ENCODE assay signal across 26 mouse cellular contexts in the genomic region with DNA sequence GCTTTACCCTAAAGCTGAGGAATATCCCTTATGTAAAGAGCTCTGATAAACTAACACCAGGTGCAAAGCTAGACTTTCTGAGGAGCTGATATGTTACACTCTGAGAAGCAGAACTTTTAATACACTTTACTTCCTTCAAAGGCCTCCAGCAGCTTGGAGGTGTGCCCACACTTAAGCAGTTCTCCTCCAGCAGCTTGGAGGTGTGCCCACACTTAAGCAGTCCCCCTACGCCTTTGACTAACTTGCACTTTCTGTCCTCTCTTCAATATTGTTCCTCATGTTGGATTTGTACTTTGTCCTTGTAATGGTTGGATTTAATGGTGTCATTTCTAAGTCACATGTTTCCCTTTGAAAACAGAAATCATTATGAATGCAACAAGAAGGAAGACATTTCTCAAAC. TPM values are rescaled to one million over a fixed set of nuclear protein-coding genes. Genes with fewer than 3 reads are reported as not detected.
A peak's percentile ranks its signal among the peaks of the same experiment; 100 is the strongest.
DNase-seq lines count a peak whose midpoint lies in the region; ATAC-seq and TF ChIP-seq lines count a peak whose summit lies in the region.
"Had no signal": no experiment of that assay in that cellular context is flagged by ENCODE, and none has a peak within 500 bp of the region (broad histone marks: within the 10 kb centered on the region; RNA-seq: fewer than 3 reads in every experiment).

No protein-coding gene starts in this region.

- no peak overlapping the region for H3K4me2 ChIP-seq in forebrain, embryonic 15.5 days (replicated peaks)
- H3K4me2 ChIP-seq: midbrain, embryonic 13.5 days; neural tube, embryonic 12.5 days had no signal

- no peaks in the 10 kb centered on the region for H3K36me3 ChIP-seq in kidney, adult 2 months (ENCODE audit: control insufficient read depth, insufficient read depth, low read length)
- peaks cover 0 to 24% of the 10 kb centered on the region in 2 experiments; a peak in 2 of 4 replicates for H3K36me3 ChIP-seq in MEL (ENCODE audit: control insufficient read depth in 1 of 2, insufficient read depth in 2 of 2, low read length in 2 of 2)
- no peaks in the 10 kb centered on the region for H3K36me3 ChIP-seq in forebrain, embryonic 15.5 days
- H3K36me3 ChIP-seq: midbrain, embryonic 13.5 days; neural tube, embryonic 12.5 days had no signal

- DNase-seq in kidney, adult 2 months = peak; percentile 70
- no peak for DNase-seq in kidney, postnatal 14 days
- peak; percentile 96 for DNase-seq in MEL (ENCODE audit: low read depth, low spot score)
- DNase-seq in kidney, postnatal 36 days = peak; percentile 43 to 70
- no peak for DNase-seq in layer of hippocampus, adult 18-20 months (ENCODE audit: low spot score in 2 of 2)
- DNase-seq: adrenal gland, postnatal 10 days; B cell, adult 2 months; cerebellum, postnatal 14 days; gastrocnemius, postnatal 36 days; lung, adult 18-20 months; thymus, adult 18-20 months; thymus, postnatal 4 days had no signal

- H3K27ac ChIP-seq in kidney, adult 2 months (ENCODE audit: insufficient read depth, low read depth, low read length) = no peak overlapping the region
- H3K27ac ChIP-seq in MEL (ENCODE audit: control insufficient read depth, low read depth, low read length) = peak overlapping the region; percentile 89
- no peak overlapping the region for H3K27ac ChIP-seq in forebrain, embryonic 15.5 days (replicated peaks)
- H3K27ac ChIP-seq: layer of hippocampus, adult 2 months; macrophage; midbrain, embryonic 13.5 days; neural tube, embryonic 12.5 days had no signal

- no peaks in the 10 kb centered on the region for H3K9me3 ChIP-seq in MEL (replicated peaks; ENCODE audit: insufficient read depth, low read length)
- H3K9me3 ChIP-seq in forebrain, embryonic 15.5 days = no peaks in the 10 kb centered on the region
- H3K9me3 ChIP-seq: midbrain, embryonic 13.5 days; neural tube, embryonic 12.5 days had no signal

- WGBS in kidney, adult 2 months = 19% methylated on average over 1 of the region's 1 CpGs
- WGBS in forebrain, embryonic 15.5 days = 61% methylated on average over 1 of the region's 1 CpGs

- TF ChIP-seq RAD21 in MEL (IDR thresholded peaks at IDR 0.05; ENCODE audit: low read depth, low read length) = no peak

- TF ChIP-seq POLR2A in kidney, adult 2 months (IDR thresholded peaks at IDR 0.05; ENCODE audit: low read depth, low read length) = no peak
- TF ChIP-seq POLR2A in MEL (IDR thresholded peaks at IDR 0.05; ENCODE audit: control insufficient read depth in 1 of 2, insufficient read depth in 1 of 2, low read depth in 1 of 2, low read length in 2 of 2, poor library complexity in 1 of 2) = peak in 1 of 2 experiments; percentile 58; a peak in 2 of 4 replicates

- no peaks in the 10 kb centered on the region for H3K27me3 ChIP-seq in kidney, adult 2 months (replicated peaks; ENCODE audit: control insufficient read depth, insufficient read depth, low read length)
- H3K27me3 ChIP-seq in MEL (ENCODE audit: control insufficient read depth in 1 of 2, insufficient read depth in 2 of 2, low read length in 2 of 2) = no peaks in the 10 kb centered on the region; a peak in 1 of 4 replicates
- no peaks in the 10 kb centered on the region for H3K27me3 ChIP-seq in forebrain, embryonic 15.5 days
- H3K27me3 ChIP-seq: midbrain, embryonic 13.5 days; neural tube, embryonic 12.5 days had no signal

- peak; percentile 45 for ATAC-seq in common myeloid progenitor, adult 5-6 weeks (replicated peaks; ENCODE audit: low read depth, poor library complexity, severe bottlenecking)
- no peak for ATAC-seq in erythroid progenitor cell, adult 5-6 weeks (replicated peaks; ENCODE audit: low FRiP score, poor library complexity, severe bottlenecking)
- ATAC-seq in forebrain, embryonic 15.5 days (replicated peaks) = no peak
- ATAC-seq: activated CD4-positive, CD25-positive, alpha-beta regulatory T cell, adult 4 months; forebrain, embryonic 14.5 days; midbrain, embryonic 13.5 days had no signal

- TF ChIP-seq EP300 in MEL (IDR thresholded peaks at IDR 0.05; ENCODE audit: low read depth in 1 of 2, low read length in 2 of 2) = 0 out of 4 replicates have a peak, but pooled peaks of 1 of the 2 experiments have one; percentile 3

- no peak for TF ChIP-seq CTCF in kidney, adult 2 months (conservative IDR thresholded peaks at IDR 0.05; ENCODE audit: insufficient read depth, insufficient read length, low read depth, low read length)
- no peak for TF ChIP-seq CTCF in MEL (IDR thresholded peaks at IDR 0.05 in 2 of 3, conservative IDR thresholded peaks at IDR 0.05 in 1 of 3; ENCODE audit: control insufficient read depth in 1 of 3, insufficient read depth in 1 of 3, low read depth in 2 of 3, low read length in 3 of 3, poor library complexity in 1 of 3, severe bottlenecking in 1 of 3)

- no peak overlapping the region for H3K4me3 ChIP-seq in kidney, adult 2 months (ENCODE audit: insufficient read depth, low read depth, low read length)
- H3K4me3 ChIP-seq in MEL (ENCODE audit: control insufficient read depth in 1 of 2, insufficient read depth in 1 of 2, low read depth in 2 of 2, low read length in 2 of 2) = peak overlapping the region; percentile 43 to 87
- H3K4me3 ChIP-seq in forebrain, embryonic 15.5 days = no peak overlapping the region
- H3K4me3 ChIP-seq: layer of hippocampus, adult 2 months; midbrain, embryonic 13.5 days; neural tube, embryonic 12.5 days had no signal

- peak overlapping the region; percentile 69 for H3K9ac ChIP-seq in MEL (ENCODE audit: control insufficient read depth, low read depth, low read length, poor library complexity, severe bottlenecking)
- no peak overlapping the region for H3K9ac ChIP-seq in forebrain, embryonic 15.5 days (replicated peaks)
- H3K9ac ChIP-seq: midbrain, embryonic 13.5 days; neural tube, embryonic 12.5 days had no signal

- H3K79me2 ChIP-seq in MEL (ENCODE audit: control insufficient read depth, insufficient read depth, low read length, poor library complexity) = peaks cover 9% of the 10 kb centered on the region

- H3K4me1 ChIP-seq in kidney, adult 2 months (ENCODE audit: control insufficient read depth, insufficient read depth, low read length) = no peaks in the 10 kb centered on the region
- H3K4me1 ChIP-seq in MEL (ENCODE audit: control insufficient read depth in 1 of 2, insufficient read depth in 2 of 2, low read length in 2 of 2) = peaks cover 9 to 10% of the 10 kb centered on the region in 2 experiments; a peak in 3 of 4 replicates
- no peaks in the 10 kb centered on the region for H3K4me1 ChIP-seq in forebrain, embryonic 15.5 days
- H3K4me1 ChIP-seq: midbrain, embryonic 13.5 days; neural tube, embryonic 12.5 days had no signal

TF ChIP-seq in MEL, 35 proteins besides CTCF, POLR2A, EP300 and RAD21:
- TF ChIP-seq RCOR1 (IDR thresholded peaks at IDR 0.05; ENCODE audit: low read depth, low read length) = peak; percentile 39; the same call in 1 of the 2 replicates
- TF ChIP-seq E2F4 (IDR thresholded peaks at IDR 0.05; ENCODE audit: borderline replicate concordance, low read depth, low read length) = no peak
- TF ChIP-seq MEF2A (IDR thresholded peaks at IDR 0.05; ENCODE audit: extremely low read depth, insufficient replicate concordance, low read depth, low read length, poor library complexity, severe bottlenecking) = no peak
- TF ChIP-seq MYC (IDR thresholded peaks at IDR 0.05; ENCODE audit: low read depth, low read length) = peak; percentile 88
- no peak for TF ChIP-seq UBTF (IDR thresholded peaks at IDR 0.05; ENCODE audit: borderline replicate concordance, insufficient read depth, low read depth, low read length)
- no peak for TF ChIP-seq GABPA (IDR thresholded peaks at IDR 0.05; ENCODE audit: low read depth, low read length)
- 0 out of 2 replicates have a peak, but pooled peaks have one; percentile 4 for TF ChIP-seq GATA1 (IDR thresholded peaks at IDR 0.05; ENCODE audit: low read depth, low read length)
- TF ChIP-seq MXI1 (IDR thresholded peaks at IDR 0.05; ENCODE audit: low read depth, low read length) = peak; percentile 83
- peak; percentile 89 for TF ChIP-seq TBP (IDR thresholded peaks at IDR 0.05; ENCODE audit: low read depth, low read length)
- TF ChIP-seq USF1 (IDR thresholded peaks at IDR 0.05; ENCODE audit: low read depth, low read length) = no peak
- TF ChIP-seq TCF12 (IDR thresholded peaks at IDR 0.05; ENCODE audit: low read depth, low read length) = peak; percentile 35; the same call in 1 of the 2 replicates
- TF ChIP-seq HCFC1 (IDR thresholded peaks at IDR 0.05; ENCODE audit: low read depth, low read length) = peak; percentile 79
- no peak for TF ChIP-seq TAL1 (IDR thresholded peaks at IDR 0.05; ENCODE audit: low read length)
- peak; percentile 44; the same call in 1 of the 2 replicates for TF ChIP-seq ETS1 (IDR thresholded peaks at IDR 0.05; ENCODE audit: low read depth, low read length)
- peak; percentile 49 for TF ChIP-seq NELFE (IDR thresholded peaks at IDR 0.05; ENCODE audit: low read depth, low read length)
- TF ChIP-seq KAT2A (conservative IDR thresholded peaks at IDR 0.05; ENCODE audit: low read depth, low read length) = 0 out of 2 replicates have a peak, but pooled peaks have one; percentile 11
- 0 out of 2 replicates have a peak, but pooled peaks have one; percentile 17 for TF ChIP-seq MAZ (IDR thresholded peaks at IDR 0.05; ENCODE audit: low read depth, low read length)
- peak; percentile 79; the same call in 1 of the 2 replicates for TF ChIP-seq SIN3A (IDR thresholded peaks at IDR 0.05; ENCODE audit: low read length)
- 0 out of 2 replicates have a peak, but pooled peaks have one; percentile 16 for TF ChIP-seq POLR2AphosphoS2 (IDR thresholded peaks at IDR 0.05; ENCODE audit: low read length)

RNA-seq across cellular contexts. Expression of a gene that starts 1.9 kb away (rescaled TPM):
- polyA plus RNA-seq in kidney, adult 2 months (2012; rRNA removed) = not detected in 2 replicates
- total RNA-seq in MEL (2012; rRNA removed) = 45.4 and 46.1 TPM in 2 replicates
- polyA plus RNA-seq in MEL (2012; ENCODE audit: insufficient read depth in 1 of 2, insufficient read length in 2 of 2, low read depth in 1 of 2, low replicate concordance in 2 of 2, missing spikeins in 1 of 2) = 10 to 100 TPM in 1 of 2 experiments, not detected in 1; 40.5 TPM
- 30.0 and 33.2 TPM in 2 replicates for total RNA-seq in common myeloid progenitor, adult 5-6 weeks (2017)
- total RNA-seq in erythroid progenitor cell, adult 5-6 weeks (2015; ENCODE audit: low replicate concordance) = 1.8 and 6.7 TPM in 2 replicates
- 0.26 and 2.0 TPM in 2 replicates for total RNA-seq in erythroid progenitor cell, adult 5-6 weeks (2017; ENCODE audit: low replicate concordance)
- not detected in 2 replicates for polyA plus RNA-seq in forebrain, embryonic 15.5 days (2015; fragmentation: Nextera tagmentation; extraction: Ambion mirVana)
- total RNA-seq in layer of hippocampus, adult 18-20 months (2021) = not detected
- total RNA-seq: adrenal gland, postnatal 10 days; gastrocnemius, postnatal 36 days; layer of hippocampus, adult 2 months; left cerebral cortex, adult 18-20 months; left cerebral cortex, postnatal 36 days had no signal
- polyA plus RNA-seq: activated CD4-positive, CD25-positive, alpha-beta regulatory T cell, adult 4 months; brain, embryonic 14.5 days; forebrain, embryonic 14.5 days; hindbrain, embryonic 11.5 days; liver, adult 2 months; midbrain, embryonic 13.5 days had no signal

Comparison
In these comparisons a context has a peak if more than half of its experiments do, and no peak if none do; other contexts are left out.
1. DNase-seq: peak in kidney, adult 2 months (single experiment), MEL (single experiment) and kidney, postnatal 36 days (2 of 2); none in kidney, postnatal 14 days (single experiment) and layer of hippocampus, adult 18-20 months (0 of 2).
2. H3K4me3 ChIP-seq: peak in MEL (2 of 2); none in kidney, adult 2 months (single experiment) and forebrain, embryonic 15.5 days (single experiment).